Mouse (Mus musculus) stomach, postnatal 0 days (tissue): ENCODE data around the gene Pcnx3. TPM values are rescaled to one million over a fixed set of nuclear protein-coding genes. Genes with fewer than 3 reads are reported as not detected.
"Not testable (repeated sequence)": the region's sequence is repeated elsewhere in the genome, so short reads cannot be mapped to it uniquely, and the experiment has no call there.

Source experiments
- ATAC-seq: fragments of 200-750 bp; cut with Nextera tagmentation; 2 replicates; pipeline ENCODE4 v1.8.0; 2017; ENCODE audit not compliant: low FRiP score, low TSS enrichment
- DNase-seq: peaks from one replicate; pipeline ENCODE4 v3.0.0-alpha.2; 2016; ENCODE audit warnings: low spot score
- H3K27ac ChIP-seq: fragments of 300-500 bp; sonication (generic); replicated peaks from 2 replicates; pipeline ENCODE4 v1.5.1; 2014; ENCODE audit warnings: mild to moderate bottlenecking, control low read depth
- H3K27me3 ChIP-seq: fragments of 300-500 bp; sonication (generic); 2 replicates; pipeline ENCODE4 v1.6.1; 2014; ENCODE audit warnings: low read length; ENCODE audit not compliant: control insufficient read depth, insufficient read depth
- H3K36me3 ChIP-seq: fragments of 300-500 bp; sonication (generic); 2 replicates; pipeline ENCODE4 v1.6.1; 2014; ENCODE audit warnings: low read length, mixed read lengths; ENCODE audit not compliant: control insufficient read depth, insufficient read depth
- H3K4me1 ChIP-seq: fragments of 300-500 bp; sonication (generic); replicated peaks from 2 replicates; pipeline ENCODE4 v1.6.1; 2014; ENCODE audit warnings: antibody characterized with exemption; ENCODE audit not compliant: control insufficient read depth, insufficient read depth
- H3K4me2 ChIP-seq: fragments of 300-500 bp; sonication (generic); replicated peaks from 2 replicates; pipeline ENCODE4 v1.6.1; 2014; ENCODE audit warnings: low read depth, mild to moderate bottlenecking, control low read depth, moderate library complexity
- H3K4me3 ChIP-seq: fragments of 300-500 bp; sonication (generic); 2 replicates; pipeline ENCODE4 v1.5.1; 2014; ENCODE audit warnings: low read depth, low read length, control low read depth
- H3K9ac ChIP-seq: fragments of 300-500 bp; sonication (generic); 2 replicates; pipeline ENCODE4 v1.6.1; 2014; ENCODE audit warnings: mild to moderate bottlenecking, low read length, control low read depth, mixed read lengths
- H3K9me3 ChIP-seq: fragments of 300-500 bp; sonication (generic); 2 replicates; pipeline ENCODE4 v1.6.1; 2016; ENCODE audit warnings: low read length; ENCODE audit not compliant: control insufficient read depth
- CTCF ChIP-seq: IDR thresholded peaks from 2 replicates; pipeline ENCODE4 v1.5.1; 2016; ENCODE audit warnings: antibody characterized with exemption, low read depth, mild to moderate bottlenecking, moderate library complexity
- EP300 ChIP-seq: optimal IDR thresholded peaks from 2 replicates; pipeline ENCODE3; 2016; ENCODE audit warnings: antibody characterized with exemption
- WGBS: fragments of 180-500 bp; shearing (Covaris S2); extraction: QIAGEN DNeasy Blood & Tissue Kit; methylation state at CpG from one replicate; pipeline ENCODE4 v1.1.7; 2014; 5-methylcytosine and 5-hydroxymethylcytosine counted together
- polyA plus RNA-seq: library from polyadenylated mRNA; unstranded; fragments of >200 nt; fragmentation: Nextera tagmentation; extraction: Ambion mirVana; gene quantifications from 2 replicates; pipeline ENCODE4 v1.2.1, GENCODE M21; 2015

Pcnx3 gene
- polyA plus RNA-seq, 1 experiment from 2014 or later = 6.5 TPM

GRCm38 (mm10) chr19:5689565-5690342, 1.0 kb upstream of the Pcnx3 start:
- 5% methylated on average over 42 of the region's 42 CpGs for WGBS
- ATAC-seq (peak; percentile 75), DNase-seq (peak; percentile 96)
- H3K27ac ChIP-seq = peak overlapping the region; percentile 96
- H3K9me3 ChIP-seq = no peaks in the 10 kb centered on the region
- no peaks in the 10 kb centered on the region for H3K27me3 ChIP-seq
- TF ChIP-seq EP300 (no peak), CTCF (peak; percentile 37)
- H3K9ac ChIP-seq = peak overlapping the region; percentile 88
- peak overlapping the region; percentile 94 for H3K4me2 ChIP-seq
- H3K4me1 ChIP-seq = no peaks in the 10 kb centered on the region; the same call in none of the 2 replicates
- peak overlapping the region; percentile 81 for H3K4me3 ChIP-seq
- peaks cover 17% of the 10 kb centered on the region for H3K36me3 ChIP-seq

- ATAC-seq = no peak
- TF ChIP-seq CTCF (no peak), EP300 (no peak)
- H3K9ac ChIP-seq = peak overlapping the region; percentile 88
- no peak for DNase-seq
- H3K4me2 ChIP-seq = peak overlapping the region; percentile 94
- no peaks in the 10 kb centered on the region for H3K9me3 ChIP-seq
- peak overlapping the region; percentile 96 for H3K27ac ChIP-seq
- H3K27me3 ChIP-seq = no peaks in the 10 kb centered on the region
- peaks cover 22% of the 10 kb centered on the region for H3K36me3 ChIP-seq
- under 1% methylated on average over 7 of the region's 7 CpGs for WGBS
- no peaks in the 10 kb centered on the region; the same call in none of the 2 replicates for H3K4me1 ChIP-seq
- peak overlapping the region; percentile 81 for H3K4me3 ChIP-seq
These were observed 350 bp upstream of the Pcnx3 start for GRCm38 (mm10) chr19:5689088-5689428.

DNA sequence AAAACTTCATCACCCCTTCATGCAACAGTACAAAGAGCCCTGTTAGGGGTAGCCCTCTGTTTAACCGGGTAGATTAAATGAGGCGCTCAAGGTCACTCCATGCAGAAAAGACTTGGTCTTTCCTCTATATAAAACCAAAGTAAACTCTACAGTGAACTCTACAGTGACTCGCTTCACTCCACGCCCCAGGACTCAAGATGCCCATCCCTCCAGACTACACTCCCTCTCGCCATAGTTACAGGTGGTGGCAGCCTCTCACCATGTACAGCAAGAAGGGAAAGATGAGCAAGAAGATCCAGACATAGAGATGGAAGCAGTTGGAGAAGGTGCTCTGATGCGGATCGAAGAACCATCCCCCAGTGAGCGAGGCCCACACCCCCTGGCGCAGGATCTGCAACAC, 970 bp downstream of the Pcnx3 start:
- peak; percentile 32 for DNase-seq
- WGBS = 16% methylated on average over 9 of the region's 9 CpGs
- peak overlapping the region; percentile 96 for H3K27ac ChIP-seq
- peak overlapping the region; percentile 81 for H3K4me3 ChIP-seq
- no peaks in the 10 kb centered on the region for H3K27me3 ChIP-seq
- H3K9ac ChIP-seq = peak overlapping the region; percentile 83
- peaks cover 24% of the 10 kb centered on the region for H3K36me3 ChIP-seq
- no peaks in the 10 kb centered on the region for H3K9me3 ChIP-seq
- H3K4me1 ChIP-seq = no peaks in the 10 kb centered on the region; the same call in none of the 2 replicates
- TF ChIP-seq CTCF = no peak
- TF ChIP-seq EP300 = no peak
- ATAC-seq = no peak; the same call in 1 of the 2 replicates
- peak overlapping the region; percentile 100 for H3K4me2 ChIP-seq

- ATAC-seq, H3K27me3 ChIP-seq, H3K4me2 ChIP-seq, H3K9ac ChIP-seq, H3K9me3 ChIP-seq, DNase-seq, H3K4me3 ChIP-seq, H3K4me1 ChIP-seq, H3K27ac ChIP-seq: not testable (repeated sequence)
- peaks cover 24% of the 10 kb centered on the region for H3K36me3 ChIP-seq
- 94% methylated on average over 12 of the region's 12 CpGs for WGBS
These were observed 1.8 kb downstream of the Pcnx3 start for GRCm38 (mm10) chr19:5686954-5687353.

DNA sequence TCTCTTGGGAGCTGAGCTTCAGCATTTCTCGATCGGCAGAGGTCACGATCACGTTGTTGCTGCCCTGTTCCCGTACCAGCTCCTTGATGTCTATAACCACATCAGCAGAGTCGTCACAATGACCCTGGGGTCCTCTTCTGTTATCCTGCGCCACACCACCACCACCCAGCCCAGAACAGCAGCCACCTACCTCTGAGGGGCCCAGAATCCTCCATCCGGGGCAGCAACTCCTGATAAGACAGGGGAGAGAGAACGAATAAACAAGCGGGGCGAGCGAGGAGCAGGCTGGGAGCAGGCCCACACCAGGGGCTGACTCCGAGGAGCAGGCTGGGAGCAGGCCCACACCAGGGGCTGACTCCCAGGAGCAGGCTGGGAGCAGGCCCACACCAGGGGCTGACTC, 2.3 kb downstream of the Pcnx3 start:
- TF ChIP-seq EP300 (no peak), CTCF (no peak)
- Histone ChIP-seq H3K9ac (no peak overlapping the region), H3K27ac (no peak overlapping the region), H3K36me3 (peaks cover 24% of the 10 kb centered on the region), H3K4me3 (no peak overlapping the region), H3K4me1 (no peaks in the 10 kb centered on the region; the same call in none of the 2 replicates), H3K27me3 (no peaks in the 10 kb centered on the region), H3K9me3 (no peaks in the 10 kb centered on the region), H3K4me2 (no peak overlapping the region)
- WGBS = 81% methylated on average over 13 of the region's 13 CpGs
- no peak for DNase-seq
- ATAC-seq = no peak

- TF ChIP-seq CTCF = no peak
- TF ChIP-seq EP300 = no peak
- no peak overlapping the region for H3K27ac ChIP-seq
- no peak overlapping the region for H3K4me2 ChIP-seq
- H3K4me1 ChIP-seq = no peaks in the 10 kb centered on the region; the same call in 1 of the 2 replicates
- peaks cover 24% of the 10 kb centered on the region for H3K36me3 ChIP-seq
- DNase-seq = no peak
- ATAC-seq = no peak
- no peak overlapping the region for H3K9ac ChIP-seq
- WGBS = 96% methylated on average over 11 of the region's 11 CpGs
- no peaks in the 10 kb centered on the region for H3K27me3 ChIP-seq
- no peaks in the 10 kb centered on the region for H3K9me3 ChIP-seq
- no peak overlapping the region for H3K4me3 ChIP-seq
These were observed 2.8 kb downstream of the Pcnx3 start for GRCm38 (mm10) chr19:5685861-5686260.
